ENCODE assay signal across 16 mouse cellular contexts in the genomic region with DNA sequence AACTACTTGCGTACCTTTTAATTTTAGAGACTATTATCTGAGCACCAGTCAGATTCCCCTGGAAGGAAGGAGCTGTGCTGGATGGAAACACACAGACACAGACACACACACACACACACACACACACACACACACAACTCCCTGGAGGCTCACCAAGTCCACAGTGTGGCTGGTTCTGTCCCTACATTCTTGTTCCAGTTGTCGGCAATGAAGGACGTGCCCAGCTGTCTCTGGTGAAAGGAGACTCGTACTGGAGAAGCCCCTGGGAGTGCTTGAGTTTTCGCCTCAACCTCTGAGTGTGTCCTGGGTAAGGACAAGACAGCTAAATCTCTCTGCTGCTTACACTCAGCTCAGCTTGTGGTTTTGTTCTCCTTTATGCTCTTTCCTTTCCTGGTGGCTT.
"Had no signal": no experiment of that assay in that cellular context is flagged by ENCODE, and none has a peak within 500 bp of the region (broad histone marks: within the 10 kb centered on the region; RNA-seq: fewer than 3 reads in every experiment).

No protein-coding gene starts in this region.

- H3K4me2 ChIP-seq: lung, embryonic 14.5 days; midbrain, embryonic 12.5 days; neural tube, embryonic 12.5 days; stomach, embryonic 15.5 days had no signal

- ATAC-seq: midbrain, embryonic 16.5 days had no signal

- H3K9me3 ChIP-seq: midbrain, embryonic 10.5 days; midbrain, embryonic 12.5 days; neural tube, embryonic 12.5 days; stomach, embryonic 15.5 days had no signal

- H3K27ac ChIP-seq: liver, embryonic 14.5 days; midbrain, embryonic 10.5 days; midbrain, embryonic 12.5 days; neural tube, embryonic 12.5 days; stomach, embryonic 15.5 days; stomach, postnatal 0 days had no signal

- H3K27me3 ChIP-seq: midbrain, embryonic 12.5 days; neural tube, embryonic 12.5 days; stomach, embryonic 15.5 days had no signal

- H3K4me3 ChIP-seq: midbrain, embryonic 10.5 days; midbrain, embryonic 12.5 days; neural tube, embryonic 12.5 days; stomach, embryonic 15.5 days had no signal

- H3K9ac ChIP-seq: liver, embryonic 14.5 days; lung, embryonic 14.5 days; midbrain, embryonic 12.5 days; neural tube, embryonic 12.5 days; stomach, embryonic 15.5 days had no signal

- H3K4me1 ChIP-seq: midbrain, embryonic 10.5 days; midbrain, embryonic 12.5 days; neural tube, embryonic 12.5 days had no signal

- DNase-seq: lung, adult 18-20 months; lung, embryonic 14.5 days; lung, postnatal 10 days; lung, postnatal 4 days; midbrain, embryonic 14.5 days; right cerebral cortex, postnatal 14 days; thymus, adult 2 months; thymus, postnatal 25 days; thymus, postnatal 4 days had no signal

- H3K36me3 ChIP-seq: midbrain, embryonic 10.5 days; midbrain, embryonic 12.5 days; neural tube, embryonic 12.5 days; stomach, embryonic 15.5 days had no signal
